ENCODE assay signal across 8 mouse cellular contexts in the genomic region with DNA sequence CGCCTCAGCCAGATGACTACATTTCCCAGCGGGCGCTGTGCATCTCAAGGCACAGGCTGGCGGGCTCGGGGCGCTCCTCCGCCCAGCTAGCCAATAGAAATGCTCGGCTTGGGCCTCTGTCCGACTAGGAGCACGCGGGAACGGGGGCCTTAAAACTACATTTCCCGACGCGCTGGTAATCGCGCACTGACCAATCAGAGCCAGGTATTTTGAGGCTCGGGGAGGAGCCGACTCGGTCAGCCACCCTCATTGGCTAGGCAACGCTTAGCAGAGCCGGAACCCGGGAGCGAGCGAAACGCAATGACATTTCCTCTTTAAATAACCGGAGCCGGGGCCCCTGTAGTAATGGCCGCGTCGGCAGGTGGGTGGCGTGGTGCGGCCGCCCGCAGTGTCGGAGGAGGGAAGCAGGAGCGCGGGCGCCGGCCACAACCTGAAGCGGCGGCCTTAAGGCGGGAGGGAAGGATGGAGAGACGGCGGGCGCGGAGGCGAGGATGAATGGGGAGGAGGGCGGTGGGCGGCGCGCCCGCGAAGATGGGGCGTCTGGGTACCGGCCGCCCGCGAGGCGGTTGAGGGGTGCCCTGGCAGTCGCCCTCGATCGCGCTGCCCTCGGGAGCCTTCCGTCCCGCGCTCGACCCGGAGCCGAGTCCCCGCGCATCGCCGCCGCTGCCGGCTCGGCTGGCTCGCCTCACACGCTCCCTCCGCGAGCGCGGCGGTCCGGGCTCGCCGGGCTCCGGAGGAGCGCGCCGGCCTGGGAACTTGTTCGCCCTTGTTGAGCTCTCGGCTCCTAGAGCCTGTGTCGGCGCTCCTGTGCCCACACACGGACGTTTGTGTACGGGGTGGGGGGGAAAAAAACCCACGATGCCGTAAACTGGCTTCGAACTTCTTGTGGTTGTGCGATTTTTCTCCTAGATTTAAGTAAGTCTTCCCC. TPM values are rescaled to one million over a fixed set of nuclear protein-coding genes. Genes with fewer than 3 reads are reported as not detected.
DNase-seq lines count a peak whose midpoint lies in the region; ATAC-seq lines count a peak whose summit lies in the region.

No protein-coding gene starts in this region.

- DNase-seq in adrenal gland, adult (ENCODE audit: inconsistent age in 2 of 2, low spot score in 1 of 2) = peak; percentile 96 to 97
- peak; percentile 99 for DNase-seq in embryo, embryonic 10.5 days (ENCODE audit: low spot score)
- peak; percentile 93 for DNase-seq in gastrocnemius, postnatal 14 days
- DNase-seq in left cerebral cortex, postnatal 10 days (ENCODE audit: extremely low spot score in 1 of 2, low spot score in 2 of 2) = peak; percentile 96 to 97
- DNase-seq in right cerebral cortex, postnatal 25 days = peak; percentile 94
- DNase-seq in urinary bladder, postnatal 4 days (ENCODE audit: low spot score in 2 of 2) = peak; percentile 88

- ATAC-seq in inflammation-experienced regulatory T-cells, adult 6 months = peak; percentile 99
- ATAC-seq in megakaryocyte-erythroid progenitor cell, adult 5-6 weeks (replicated peaks; ENCODE audit: low FRiP score, low TSS enrichment, poor library complexity, severe bottlenecking) = peak; percentile 98

- intact Hi-C loops in gastrocnemius, postnatal 14 days (cut with DNase I; ENCODE audit: low total_unique reads) = no loop called here
- intact Hi-C loops in left cerebral cortex, postnatal 10 days (cut with DNase I) = loop anchor here (10.0 kb wide), 1 partner anchor 87 kb away; no protein-coding TSS in a partner anchor

RNA-seq across cellular contexts. Expression of a gene that starts 0.8 kb away (rescaled TPM):
- total RNA-seq in gastrocnemius, postnatal 14 days (2021) = 1 to 10 TPM; 1.1 to 1.4 TPM
- 1 to 10 TPM; 3.4 to 5.4 (median 3.7) TPM for polyA plus RNA-seq in inflammation-experienced regulatory T-cells, adult 6 months (2017; shearing (Covaris generic))
- total RNA-seq in left cerebral cortex, postnatal 10 days (2021) = 10 to 100 TPM in 1 of 2 experiments, 1 to 10 TPM in 1; 5.9 to 10.3 TPM
- 12.7 and 14.2 TPM in 2 replicates for total RNA-seq in megakaryocyte-erythroid progenitor cell, adult 5-6 weeks (2014; fragmentation: Nextera tagmentation)
- total RNA-seq in megakaryocyte-erythroid progenitor cell, adult 5-6 weeks (2017) = 10.4 and 13.4 TPM in 2 replicates

Comparison
In these comparisons a context has a peak if more than half of its experiments do, and no peak if none do; other contexts are left out.
1. Peak in every context shown above with its lines: DNase-seq and ATAC-seq.